Mouse (Mus musculus) lung, postnatal 4 days (tissue): Measurements from ENCODE around the gene Fzr1.

Source experiments
- DNase-seq, 2 experiments: peaks; one replicate each; pipeline ENCODE4 v3.0.0; 2021

The Fzr1 gene

GRCm38 (mm10) chr10:81327959-81328358 lies 50.4 kb downstream of the Fzr1 start:
- peak; percentile 28 to 70 for DNase-seq

GRCm38 (mm10) chr10:81326858-81327257 lies 51.5 kb downstream of the Fzr1 start:
- DNase-seq = peak; percentile 63 to 88

GRCm38 (mm10) chr10:81325781-81326180 lies 52.5 kb downstream of the Fzr1 start:
- no peak for DNase-seq

- DNase-seq = no peak
Measured at GRCm38 (mm10) chr10:81325176-81325575, 53.1 kb downstream of the Fzr1 start.

- DNase-seq = no peak
Measured at GRCm38 (mm10) chr10:81323791-81324530, 54.4 kb downstream of the Fzr1 start.

- DNase-seq = no peak
Measured at GRCm38 (mm10) chr10:81323141-81323775, 55.1 kb downstream of the Fzr1 start.

- no peak for DNase-seq
Measured at GRCm38 (mm10) chr10:81322444-81322843, 55.9 kb downstream of the Fzr1 start.

- no peak for DNase-seq
Measured at GRCm38 (mm10) chr10:81321436-81321835, 56.9 kb downstream of the Fzr1 start.

GRCm38 (mm10) chr10:81320550-81321347 lies 57.6 kb downstream of the Fzr1 start, which contains the start of gene Cactin:
Gene Cactin (plus strand): TSS chr10:81321103.
- peak; percentile 100 for DNase-seq

- no peak for DNase-seq
Measured at GRCm38 (mm10) chr10:81319741-81320549, 58.4 kb downstream of the Fzr1 start.

GRCm38 (mm10) chr10:81319330-81319699 lies 59.0 kb downstream of the Fzr1 start:
- peak in 1 of 2 experiments; percentile 48 for DNase-seq

GRCm38 (mm10) chr10:81318589-81319329 lies 59.6 kb downstream of the Fzr1 start:
- peak; percentile 47 to 63 for DNase-seq

GRCm38 (mm10) chr10:81317273-81317672 lies 61.0 kb downstream of the Fzr1 start:
- DNase-seq = peak; percentile 80 to 87

- peak; percentile 59 to 69 for DNase-seq
Measured at GRCm38 (mm10) chr10:81316338-81317060, 61.8 kb downstream of the Fzr1 start.
